Mouse (Mus musculus) heart, postnatal 4 days (tissue): Measurements from ENCODE around the gene Vmn2r71. TPM values are rescaled to one million over a fixed set of nuclear protein-coding genes. Genes with fewer than 3 reads are reported as not detected.

ENCODE experiments used
- DNase-seq: peaks from one replicate; pipeline ENCODE4 v3.0.0; 2021
- total RNA-seq, 2 experiments: library from RNA; stranded (reverse); gene quantifications; 2 replicates each; pipeline ENCODE4 v1.2.3; 2021

The Vmn2r71 gene
- total RNA-seq = not detected

- no peak for DNase-seq
Measured at GRCm38 (mm10) chr7:85562787-85563186, at the start of gene Vmn2r71. TSS of gene Vmn2r71 (plus strand) at chr7:85563087.

- DNase-seq = no peak
Measured at GRCm38 (mm10) chr7:85542108-85542507, 20.8 kb upstream of the Vmn2r71 start.

DNA sequence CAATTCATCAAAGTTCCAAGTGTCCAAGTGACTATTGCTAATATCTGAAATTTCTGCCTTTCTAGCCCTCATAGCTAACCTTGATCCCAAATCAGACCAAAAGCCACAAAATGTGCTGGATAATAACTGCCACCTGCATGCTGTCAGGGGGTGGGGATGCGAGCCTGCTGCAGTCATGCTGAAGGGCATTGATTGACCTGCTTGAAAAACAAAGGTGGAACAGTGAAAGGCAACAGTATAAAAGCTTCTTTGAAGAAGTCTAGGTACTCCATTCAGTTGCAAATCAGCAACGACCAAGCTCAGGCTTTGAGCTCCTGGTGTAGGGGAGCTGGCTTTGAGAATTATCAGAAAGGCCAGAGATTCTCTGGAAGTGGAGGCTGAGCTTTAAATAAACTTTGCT is 19.8 kb upstream of the Vmn2r71 start:
- no peak for DNase-seq

DNA sequence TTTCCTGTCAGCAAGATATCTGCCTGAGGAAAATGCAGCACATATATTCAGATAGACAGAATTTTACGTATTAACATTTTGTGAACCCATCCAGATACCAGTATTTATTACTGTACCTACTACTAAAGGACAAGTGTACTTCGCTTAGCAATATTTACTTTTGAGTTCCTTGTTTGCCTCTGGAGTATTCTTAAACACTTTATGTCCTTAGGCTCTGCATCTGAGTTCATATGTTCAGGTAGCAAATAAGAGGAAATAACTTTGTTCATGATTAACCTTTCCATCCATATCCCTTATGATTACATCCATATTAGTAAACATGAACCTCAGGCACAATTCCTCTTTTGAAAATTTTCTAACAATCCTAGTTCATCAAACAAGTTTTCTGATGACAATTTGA is 6.2 kb downstream of the Vmn2r71 start, which contains the start of gene Vmn2r70:
TSS of gene Vmn2r70 (minus strand) at position 101 of the 400 bp plus-strand sequence.
- DNase-seq = no peak

Other genes starting within 250 kb of the Vmn2r71 start
- not detected for gene Vmn2r69, start 147.2 kb upstream of the Vmn2r71 start, total RNA-seq
- not detected for gene Vmn2r70, start 6.1 kb downstream of the Vmn2r71 start, total RNA-seq
- not detected for gene Vmn2r72, start 192.0 kb downstream of the Vmn2r71 start, total RNA-seq